Mouse (Mus musculus) neural tube, embryonic 14.5 days (tissue): ENCODE data around the gene Gm45808. TPM values are rescaled to one million over a fixed set of nuclear protein-coding genes. Genes with fewer than 3 reads are reported as not detected.
"Not testable (repeated sequence)": the region's sequence is repeated elsewhere in the genome, so short reads cannot be mapped to it uniquely, and the experiment has no call there.

Experiments
- ATAC-seq: fragments of 200-750 bp; cut with Nextera tagmentation; 2 replicates; pipeline ENCODE4 v1.8.0; 2017; ENCODE audit warnings: low read depth, mild to moderate bottlenecking, moderate TSS enrichment, moderate library complexity
- H3K27ac ChIP-seq: fragments of 300-500 bp; sonication (generic); 2 replicates; pipeline ENCODE4 v1.5.1; 2014; ENCODE audit warnings: low read depth, mild to moderate bottlenecking, control low read depth, low read length, moderate library complexity, mixed read lengths
- H3K27me3 ChIP-seq: fragments of 300-500 bp; sonication (generic); 2 replicates; pipeline ENCODE4 v1.6.1; 2014; ENCODE audit warnings: low read length; ENCODE audit not compliant: control insufficient read depth, insufficient read depth
- H3K36me3 ChIP-seq: fragments of 300-500 bp; sonication (generic); 2 replicates; pipeline ENCODE4 v1.6.1; 2014; ENCODE audit warnings: low read length, mixed read lengths; ENCODE audit not compliant: control insufficient read depth, insufficient read depth
- H3K4me1 ChIP-seq: fragments of 300-500 bp; sonication (generic); 2 replicates; pipeline ENCODE4 v1.6.1; 2014; ENCODE audit warnings: low read length; ENCODE audit not compliant: control insufficient read depth, insufficient read depth
- H3K4me2 ChIP-seq: fragments of 300-500 bp; sonication (generic); 2 replicates; pipeline ENCODE4 v1.6.1; 2014; ENCODE audit warnings: mild to moderate bottlenecking, low read depth, low read length, control low read depth
- H3K4me3 ChIP-seq: fragments of 300-500 bp; sonication (generic); 2 replicates; pipeline ENCODE4 v1.5.1; 2014; ENCODE audit warnings: low read depth, low read length, control low read depth, mixed read lengths
- H3K9ac ChIP-seq: fragments of 300-500 bp; sonication (generic); replicated peaks from 2 replicates; pipeline ENCODE4 v1.6.1; 2014; ENCODE audit warnings: low read depth, mild to moderate bottlenecking, control low read depth, low read length, mixed read lengths
- H3K9me3 ChIP-seq: fragments of 300-500 bp; sonication (generic); 2 replicates; pipeline ENCODE4 v1.6.1; 2016; ENCODE audit warnings: low read length; ENCODE audit not compliant: control insufficient read depth
- WGBS: fragments of 180-500 bp; shearing (Covaris S2); extraction: QIAGEN DNeasy Blood & Tissue Kit; methylation state at CpG from one replicate; pipeline ENCODE4 v1.1.7; 2014; 5-methylcytosine and 5-hydroxymethylcytosine counted together
- polyA plus RNA-seq: library from polyadenylated mRNA; unstranded; fragments of >200 nt; fragmentation: Nextera tagmentation; extraction: Ambion mirVana; gene quantifications from 2 replicates; pipeline ENCODE4 v1.2.1, GENCODE M21; 2014

Gm45808 gene
- polyA plus RNA-seq, 1 experiment from 2014 or later: not detected

DNA sequence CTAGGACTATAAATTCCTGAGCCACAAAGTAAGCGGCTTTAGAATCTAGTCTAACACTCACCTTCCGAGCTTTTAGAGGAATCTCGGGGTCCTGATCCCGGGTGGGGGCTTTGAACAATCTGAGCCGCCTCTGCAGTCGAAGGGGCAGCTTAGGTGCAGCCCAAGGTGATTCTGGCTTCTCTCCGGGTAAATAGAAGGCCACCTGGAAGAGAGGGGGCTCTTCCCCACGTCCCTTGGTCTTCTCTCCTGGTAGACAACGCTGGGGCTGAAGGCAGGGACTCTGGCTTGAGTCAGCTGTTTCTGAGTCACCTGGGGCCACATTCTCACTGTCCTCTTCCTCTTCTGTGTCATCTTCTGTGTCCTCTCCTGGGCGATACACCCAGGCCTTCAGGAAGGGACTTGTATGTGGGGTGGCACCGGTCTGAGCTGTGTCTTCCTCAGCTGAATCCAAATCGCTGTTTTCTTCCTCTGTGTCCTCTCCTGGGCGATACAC lies 37.1 kb upstream of the Gm45808 start:
- H3K4me3 ChIP-seq: no peak overlapping the region
- ATAC-seq: no peak
- no peaks in the 10 kb centered on the region for H3K27me3 ChIP-seq
- H3K4me2 ChIP-seq: no peak overlapping the region
- H3K36me3 ChIP-seq: no peaks in the 10 kb centered on the region
- WGBS: 85% methylated on average over 13 of the region's 13 CpGs
- H3K27ac ChIP-seq: no peak overlapping the region
- H3K9me3 ChIP-seq: no peaks in the 10 kb centered on the region
- H3K9ac ChIP-seq: no peak overlapping the region
- peaks cover 10% of the 10 kb centered on the region; the same call in 1 of the 2 replicates for H3K4me1 ChIP-seq

DNA sequence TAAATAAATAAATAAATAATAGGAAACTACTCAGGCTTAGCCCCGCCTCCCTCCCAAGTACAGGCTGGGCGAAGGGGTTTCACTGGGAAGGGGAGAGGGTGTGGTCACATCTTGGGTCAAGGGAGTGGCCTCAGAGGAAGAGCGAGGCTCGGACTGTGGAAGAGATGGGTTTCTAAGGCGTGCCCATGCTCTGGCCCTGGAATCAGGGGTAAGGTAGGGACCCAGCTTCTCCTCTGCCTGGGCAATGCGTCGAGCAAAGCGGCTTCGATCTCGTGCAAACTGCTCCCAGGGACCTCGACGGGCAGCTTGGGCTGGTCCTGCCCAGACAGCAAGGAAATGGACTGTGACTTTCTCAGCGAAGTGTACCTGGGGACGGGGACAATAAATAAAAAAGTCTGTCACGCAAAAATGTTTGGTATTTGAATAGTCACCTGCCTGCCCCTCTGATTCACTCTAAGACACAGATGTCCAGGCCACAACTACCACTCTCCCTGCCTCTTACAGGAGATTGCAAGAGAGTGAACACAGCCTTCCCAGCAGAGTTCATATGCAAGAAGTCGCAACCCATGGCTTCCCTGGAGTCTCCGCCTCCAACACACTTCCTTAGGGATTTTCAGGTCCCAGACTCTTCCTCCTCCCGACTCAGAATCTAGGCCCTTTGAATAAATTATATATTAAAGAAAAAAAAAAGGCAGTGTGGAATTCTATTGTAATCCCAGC lies 36.5 kb upstream of the Gm45808 start:
- Histone ChIP-seq H3K9ac (no peak overlapping the region), H3K4me1 (peaks cover 10% of the 10 kb centered on the region; the same call in 1 of the 2 replicates), H3K9me3 (no peaks in the 10 kb centered on the region), H3K4me2 (no peak overlapping the region), H3K4me3 (no peak overlapping the region), H3K27ac (no peak overlapping the region), H3K27me3 (no peaks in the 10 kb centered on the region), H3K36me3 (no peaks in the 10 kb centered on the region)
- 74% methylated on average over 18 of the region's 18 CpGs for WGBS
- ATAC-seq: no peak

DNA sequence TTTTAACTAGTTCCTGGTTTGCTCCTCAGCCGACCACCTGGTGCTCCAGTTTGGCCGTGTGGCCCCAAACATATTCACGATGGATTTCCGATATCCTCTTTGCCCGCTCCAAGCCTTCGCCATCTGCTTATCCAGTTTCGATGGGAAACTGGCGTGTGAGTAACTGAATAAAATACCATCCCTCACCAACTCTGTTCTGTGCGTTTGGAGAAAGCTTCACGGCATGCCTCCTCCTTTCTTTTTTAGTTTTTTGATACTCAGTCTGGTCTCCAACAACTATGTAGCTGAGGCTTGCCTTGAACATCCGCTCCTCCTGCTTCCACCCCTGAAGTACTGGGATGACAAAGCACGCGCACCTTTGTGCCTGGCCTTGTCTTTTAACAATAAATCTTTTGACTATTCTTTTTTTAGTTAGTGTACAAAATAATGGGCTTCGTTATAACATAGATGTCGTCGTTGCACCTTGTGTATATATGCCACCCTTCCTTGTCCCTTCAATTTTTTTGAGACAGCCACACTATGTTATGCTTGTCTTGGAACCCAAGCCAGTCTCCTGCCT lies 35.7 kb upstream of the Gm45808 start:
- no peak for ATAC-seq

DNA sequence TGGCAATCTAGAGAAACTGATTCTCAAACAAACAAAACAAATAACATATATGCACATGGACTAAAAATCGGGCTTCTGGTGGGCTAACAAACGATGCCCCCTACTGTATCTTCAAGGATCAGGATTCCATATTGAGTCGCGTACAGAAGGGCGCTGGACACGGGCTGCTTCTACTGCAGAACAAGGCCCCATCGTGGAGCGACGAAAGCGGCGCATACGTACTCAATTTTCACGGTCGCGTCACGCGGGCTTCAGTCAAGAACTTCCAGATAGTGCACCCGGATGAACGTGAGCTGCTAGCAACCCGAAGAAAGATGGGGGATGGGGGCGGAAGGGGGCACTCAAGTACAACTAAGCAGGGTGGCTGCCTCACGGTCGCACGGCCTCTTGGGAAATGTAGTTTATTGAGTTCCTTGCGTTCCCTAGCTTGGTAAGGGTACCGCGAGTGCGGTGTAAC lies 35.1 kb upstream of the Gm45808 start:
- Histone ChIP-seq H3K4me1 (peaks cover 10% of the 10 kb centered on the region; the same call in 1 of the 2 replicates), H3K9ac (peak overlapping the region; percentile 55; the same call in 1 of the 2 replicates), H3K36me3 (no peaks in the 10 kb centered on the region), H3K27me3 (no peaks in the 10 kb centered on the region), H3K27ac (peak overlapping the region; percentile 73), H3K4me2 (peak overlapping the region; percentile 51), H3K9me3 (no peaks in the 10 kb centered on the region), H3K4me3 (peak overlapping the region; percentile 42)
- WGBS: under 1% methylated on average over 28 of the region's 28 CpGs
- peak; percentile 71 for ATAC-seq

More for the DNA sequence above, 35.7 kb upstream of the Gm45808 start:
- Histone ChIP-seq H3K36me3 (no peaks in the 10 kb centered on the region), H3K4me3 (peak overlapping the region; percentile 42; the same call in 1 of the 2 replicates), H3K27ac (no peak overlapping the region), H3K27me3 (no peaks in the 10 kb centered on the region), H3K9ac (no peak overlapping the region), H3K4me2 (peak overlapping the region; percentile 51), H3K4me1 (peaks cover 10% of the 10 kb centered on the region; the same call in 1 of the 2 replicates), H3K9me3 (no peaks in the 10 kb centered on the region)
- WGBS: 60% methylated on average over 16 of the region's 16 CpGs

DNA sequence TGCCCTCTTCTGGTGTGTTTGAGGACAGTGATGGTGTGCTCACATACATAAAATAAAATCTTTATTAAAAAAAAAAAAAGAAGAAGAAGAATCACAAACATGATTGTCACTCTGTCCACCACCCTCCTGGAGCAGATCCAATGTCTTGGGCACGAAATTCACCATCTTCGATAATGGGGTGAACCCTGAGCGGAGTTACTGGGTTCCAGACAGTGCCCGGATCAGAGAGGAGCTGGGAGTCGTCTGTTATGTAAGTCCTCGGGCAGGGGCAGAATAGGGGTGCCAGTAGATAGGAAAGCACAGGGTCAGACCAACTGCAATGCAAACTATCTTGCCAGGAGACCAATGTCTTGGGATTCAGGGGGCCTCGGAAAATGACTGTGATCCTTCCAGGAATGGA lies 34.0 kb upstream of the Gm45808 start:
- no peak overlapping the region for H3K9ac ChIP-seq
- no peaks in the 10 kb centered on the region for H3K9me3 ChIP-seq
- H3K4me3 ChIP-seq: no peak overlapping the region
- no peak overlapping the region for H3K27ac ChIP-seq
- no peaks in the 10 kb centered on the region for H3K36me3 ChIP-seq
- H3K27me3 ChIP-seq: no peaks in the 10 kb centered on the region
- no peak overlapping the region for H3K4me2 ChIP-seq
- peaks cover 9% of the 10 kb centered on the region; the same call in 1 of the 2 replicates for H3K4me1 ChIP-seq
- WGBS: 93% methylated on average over 7 of the region's 7 CpGs
- ATAC-seq: no peak

DNA sequence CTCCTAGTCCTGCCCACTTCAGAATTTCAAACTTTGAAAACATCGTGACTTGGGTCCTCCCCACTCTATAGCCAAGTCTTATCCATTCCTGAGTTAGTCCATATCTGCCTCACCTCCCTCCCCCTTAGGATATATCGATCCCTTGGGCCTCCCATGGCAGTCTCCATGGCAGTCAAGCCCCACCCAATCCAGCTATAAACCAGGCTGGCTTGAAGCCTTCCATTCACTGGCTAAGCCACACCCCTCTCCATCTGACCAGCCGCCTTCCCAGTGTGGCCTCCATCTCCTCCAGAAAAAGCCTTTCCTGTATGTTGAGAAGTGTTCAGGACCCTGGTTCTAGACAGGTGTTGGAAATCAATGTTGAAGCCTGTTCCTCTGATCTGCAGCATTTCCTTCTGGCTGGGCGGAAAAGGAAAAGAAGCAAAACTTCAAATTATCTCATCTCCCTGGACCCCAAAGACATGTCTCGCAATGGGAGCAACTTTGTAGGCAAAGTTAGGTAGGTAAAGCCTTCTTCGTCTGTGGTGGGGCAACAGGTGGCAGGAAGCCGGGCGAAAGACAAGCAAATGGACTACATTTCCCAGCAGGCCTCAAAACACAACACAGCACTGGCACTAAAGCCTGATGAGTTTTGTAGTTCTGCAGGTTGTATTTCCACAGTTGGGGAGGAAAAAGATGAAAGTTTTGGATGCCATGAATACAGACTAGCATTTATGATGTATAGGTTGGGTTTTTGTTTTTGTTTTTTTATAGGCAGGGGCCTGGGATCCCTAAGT lies 32.9 kb upstream of the Gm45808 start:
- Histone ChIP-seq H3K4me3 (no peak overlapping the region), H3K27ac (no peak overlapping the region), H3K36me3 (no peaks in the 10 kb centered on the region), H3K4me2 (no peak overlapping the region), H3K27me3 (no peaks in the 10 kb centered on the region), H3K4me1 (no peaks in the 10 kb centered on the region; the same call in 1 of the 2 replicates), H3K9me3 (no peaks in the 10 kb centered on the region), H3K9ac (no peak overlapping the region)
- 70% methylated on average over 8 of the region's 8 CpGs for WGBS
- no peak for ATAC-seq

DNA sequence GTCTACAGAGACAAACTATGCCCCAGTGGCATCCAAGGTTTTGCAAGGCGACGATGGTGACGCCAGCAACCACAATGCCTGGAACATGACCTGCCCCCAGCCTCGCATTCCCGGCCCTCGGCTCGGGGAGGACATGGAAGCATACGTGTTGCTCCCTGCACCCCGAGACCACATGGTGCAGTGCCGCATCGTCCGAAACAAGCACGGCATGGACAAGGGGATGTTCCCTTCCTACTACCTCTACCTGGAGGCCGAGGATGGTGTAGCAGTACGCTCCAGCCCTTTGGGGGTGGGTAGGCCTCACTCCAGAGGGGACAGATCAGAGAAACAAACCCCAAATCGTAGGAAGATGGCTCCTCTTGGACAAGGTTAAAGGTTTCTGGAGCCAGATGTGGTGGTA lies 32.0 kb upstream of the Gm45808 start:
- 95% methylated on average over 16 of the region's 16 CpGs for WGBS
- no peaks in the 10 kb centered on the region for H3K4me1 ChIP-seq
- no peak for ATAC-seq
- no peak overlapping the region for H3K4me2 ChIP-seq
- H3K27me3 ChIP-seq: no peaks in the 10 kb centered on the region
- H3K9me3 ChIP-seq: no peaks in the 10 kb centered on the region
- no peak overlapping the region for H3K27ac ChIP-seq
- no peak overlapping the region for H3K4me3 ChIP-seq
- no peak overlapping the region for H3K9ac ChIP-seq
- no peaks in the 10 kb centered on the region for H3K36me3 ChIP-seq

DNA sequence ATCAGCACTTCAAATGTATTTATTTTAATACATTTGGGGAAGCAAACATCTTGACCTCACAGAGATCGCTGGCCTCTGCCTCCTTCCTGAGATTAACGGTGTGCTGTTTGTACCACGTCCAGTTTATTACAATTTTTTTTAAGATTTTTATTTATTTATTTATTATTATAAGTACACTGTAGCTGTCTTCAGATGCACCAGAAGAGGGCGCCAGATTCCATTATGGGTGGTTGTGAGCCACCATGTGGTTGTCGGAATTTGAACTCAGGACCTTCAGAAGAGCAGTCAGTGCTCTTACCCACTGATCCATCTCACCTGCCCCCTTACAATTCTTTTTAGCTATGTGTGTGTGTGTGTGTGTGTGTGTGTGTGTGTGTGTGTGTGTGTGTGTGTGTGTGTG lies 30.2 kb upstream of the Gm45808 start:
- not testable (repeated sequence) for H3K27me3 ChIP-seq, H3K9ac ChIP-seq, H3K36me3 ChIP-seq, H3K4me2 ChIP-seq, H3K27ac ChIP-seq, ATAC-seq, H3K4me3 ChIP-seq, H3K4me1 ChIP-seq, H3K9me3 ChIP-seq
- WGBS: 72% methylated on average over 5 of the region's 5 CpGs
